Mouse (Mus musculus) adrenal gland, postnatal 4 days (tissue): ENCODE measurements around the gene Srek1. TPM values are rescaled to one million over a fixed set of nuclear protein-coding genes. Genes with fewer than 3 reads are reported as not detected.

Experiments
- DNase-seq, 2 experiments: peaks; one replicate each; pipeline ENCODE4 v3.0.0; 2021 to 2022; ENCODE audit warnings: low spot score in 2 of 2, mixed read lengths in 2 of 2
- total RNA-seq, 2 experiments: library from RNA; stranded (reverse); gene quantifications; 2 replicates each; pipeline ENCODE4 v1.2.3; 2021

Gene Srek1
- total RNA-seq, 2 experiments from 2014 or later = 88.8 to 95.9 TPM

DNA sequence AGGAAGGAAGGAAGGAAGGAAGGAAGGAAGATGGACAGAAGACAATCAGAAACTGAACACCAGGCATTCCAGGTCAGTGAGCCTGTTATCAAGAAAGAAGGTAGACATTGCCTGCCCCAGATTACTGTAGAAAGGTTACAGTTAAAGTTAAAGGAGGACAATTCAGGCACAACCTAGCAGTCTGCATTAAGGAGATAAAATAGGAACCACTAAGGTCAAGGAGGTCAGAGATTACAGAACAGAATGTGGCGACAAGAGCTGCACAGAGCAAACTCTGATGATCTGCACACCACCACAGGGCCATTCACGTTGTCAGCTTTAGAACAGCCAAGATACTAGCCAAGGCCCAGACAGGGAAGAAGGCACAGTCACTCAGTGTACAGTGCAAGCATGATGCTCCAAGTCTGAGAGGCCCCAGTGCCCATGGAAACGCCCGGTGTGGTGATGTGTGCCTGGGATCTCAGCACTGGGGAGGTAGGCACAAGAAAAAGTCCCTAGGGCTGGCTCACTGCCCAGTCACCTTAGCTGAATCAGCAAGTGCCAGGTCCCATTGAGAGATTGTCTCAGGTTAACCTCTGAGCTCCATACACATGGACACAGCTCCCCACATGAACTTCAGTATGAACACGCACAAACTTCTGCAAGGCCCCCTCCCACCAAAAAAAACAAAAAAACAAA lies 38.9 kb downstream of the Srek1 start:
- DNase-seq = no peak

DNA sequence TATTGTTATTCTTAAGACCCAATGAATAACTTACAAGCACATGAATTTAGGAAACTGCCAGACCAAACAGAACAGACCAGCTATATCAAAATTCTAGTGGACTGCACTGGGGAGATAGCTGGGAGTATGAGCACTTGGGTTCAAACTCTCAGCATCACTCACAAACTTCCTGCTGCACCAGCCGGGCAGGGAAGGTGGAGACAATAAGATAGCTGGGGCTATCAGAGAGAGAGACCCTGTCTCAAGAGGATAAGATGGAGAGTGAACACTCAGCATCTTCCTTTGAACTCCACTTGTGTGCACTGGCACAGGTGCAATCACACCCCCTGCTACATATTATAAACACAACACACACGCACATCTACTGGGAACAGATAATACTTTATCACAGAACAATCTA lies 47.5 kb downstream of the Srek1 start:
- DNase-seq = no peak

DNA sequence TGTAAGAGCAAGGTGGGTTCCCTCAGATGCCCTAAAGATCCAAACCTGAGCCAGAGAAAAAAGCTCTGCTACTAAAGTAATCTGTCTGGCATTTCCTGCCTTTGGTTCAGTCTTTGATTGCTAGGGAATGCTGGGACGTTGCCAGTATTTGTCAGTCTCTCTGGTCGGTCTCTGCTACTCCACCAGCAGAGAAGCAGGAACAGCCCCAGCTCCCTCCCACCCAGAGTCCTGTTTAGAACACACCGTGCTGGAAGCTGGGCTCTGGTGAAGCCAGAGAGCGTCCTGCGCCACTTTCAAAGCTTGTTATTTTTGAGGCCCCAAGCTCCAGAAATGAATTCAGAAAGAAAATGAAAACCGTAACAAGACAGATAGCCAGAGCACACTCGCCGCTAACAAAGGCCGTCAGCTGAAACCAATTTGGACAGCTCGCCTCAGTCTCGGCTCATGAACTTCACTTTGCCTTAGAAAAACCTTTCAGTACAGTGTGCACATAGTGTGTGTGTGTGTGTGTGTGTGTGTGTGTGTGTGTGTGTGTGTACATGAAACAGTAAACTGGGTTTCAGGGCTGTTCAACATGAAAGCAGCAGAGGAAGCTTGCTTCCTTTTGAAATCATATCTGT lies 62.9 kb downstream of the Srek1 start:
- DNase-seq = no peak

DNA sequence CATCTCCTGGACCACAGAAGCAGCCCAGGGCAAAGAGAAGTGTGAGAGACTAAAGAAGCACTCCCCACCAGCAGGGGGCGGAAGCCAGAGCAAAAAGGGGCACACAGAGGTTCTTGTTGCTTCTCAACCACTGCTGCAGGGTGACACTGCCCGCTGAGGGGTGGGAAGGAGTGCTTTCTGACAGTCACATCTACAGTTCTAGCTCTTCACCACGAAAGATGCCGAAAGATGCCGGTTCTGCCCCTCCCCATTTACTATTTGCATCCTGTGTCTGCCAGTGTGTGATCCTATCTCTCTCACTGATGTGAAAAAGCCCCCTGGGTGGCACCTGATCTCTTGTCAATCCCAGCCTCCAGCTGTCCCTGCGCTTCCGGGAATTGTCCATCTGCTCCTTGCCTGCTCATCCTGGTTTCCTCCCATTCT lies 64.0 kb downstream of the Srek1 start:
- no peak for DNase-seq

DNA sequence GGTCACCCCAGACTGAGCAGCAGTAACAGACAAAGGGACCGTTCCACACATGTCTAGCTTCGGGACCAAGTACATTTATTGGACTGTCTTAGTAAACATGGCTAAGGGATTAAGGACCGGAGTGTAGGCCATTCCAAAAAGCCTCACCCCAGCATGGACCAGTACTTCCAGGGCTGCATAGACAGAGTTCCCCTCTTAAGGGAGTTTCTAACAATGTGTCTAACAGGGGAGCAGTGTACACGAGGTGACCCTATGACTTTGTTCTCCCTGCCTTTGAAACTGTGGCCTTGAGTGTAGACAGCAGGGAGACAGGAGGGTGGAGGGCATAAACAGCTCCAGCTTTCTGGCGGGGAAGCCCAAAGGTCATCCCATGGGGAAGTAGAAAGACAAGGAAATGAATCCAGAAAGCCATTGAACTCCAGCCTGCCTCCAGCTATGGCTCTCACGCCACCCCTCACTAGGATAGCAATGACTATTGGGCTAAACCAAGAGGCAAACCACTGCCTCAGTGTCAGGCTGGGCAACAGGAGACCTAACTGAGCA lies 68.9 kb downstream of the Srek1 start:
- no peak for DNase-seq

DNA sequence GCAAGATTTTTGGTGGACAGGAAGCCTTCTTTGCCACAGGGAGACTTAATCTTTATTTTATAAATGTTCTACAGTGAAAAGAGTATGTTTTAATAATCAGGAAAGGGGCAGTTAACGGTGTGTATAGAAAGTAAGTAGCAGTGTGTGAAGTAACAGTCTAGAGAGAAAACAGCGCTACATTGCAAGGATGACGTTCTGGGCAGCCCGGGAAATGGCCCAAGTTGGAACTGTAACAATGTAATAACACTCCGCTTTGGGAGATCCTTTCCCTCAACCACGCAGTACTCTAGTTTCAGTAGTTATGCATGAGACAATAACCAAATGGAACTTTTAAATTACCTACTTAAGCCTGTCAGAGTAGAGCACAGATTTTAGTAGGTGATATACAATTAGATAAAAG lies 70.6 kb downstream of the Srek1 start:
- no peak for DNase-seq

DNA sequence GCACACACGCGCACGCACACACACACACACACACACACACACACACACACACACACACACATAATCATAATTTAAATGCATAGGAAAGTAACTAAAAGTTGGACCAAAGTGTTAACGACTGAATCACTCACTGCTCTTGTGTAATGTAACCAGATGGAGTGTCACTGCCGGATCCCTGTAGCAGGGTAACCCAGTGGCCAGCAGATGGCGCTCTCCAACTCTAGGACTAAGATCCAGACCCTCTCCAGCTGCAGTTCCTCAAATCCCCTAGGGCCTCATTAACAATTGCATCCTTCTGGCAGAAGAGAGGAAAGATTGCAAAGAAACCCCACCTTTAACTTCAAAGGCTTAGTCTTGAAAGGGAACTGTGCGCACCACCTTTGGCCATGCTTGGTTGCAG lies 71.0 kb downstream of the Srek1 start:
- peak; percentile 32 to 61 for DNase-seq

DNA sequence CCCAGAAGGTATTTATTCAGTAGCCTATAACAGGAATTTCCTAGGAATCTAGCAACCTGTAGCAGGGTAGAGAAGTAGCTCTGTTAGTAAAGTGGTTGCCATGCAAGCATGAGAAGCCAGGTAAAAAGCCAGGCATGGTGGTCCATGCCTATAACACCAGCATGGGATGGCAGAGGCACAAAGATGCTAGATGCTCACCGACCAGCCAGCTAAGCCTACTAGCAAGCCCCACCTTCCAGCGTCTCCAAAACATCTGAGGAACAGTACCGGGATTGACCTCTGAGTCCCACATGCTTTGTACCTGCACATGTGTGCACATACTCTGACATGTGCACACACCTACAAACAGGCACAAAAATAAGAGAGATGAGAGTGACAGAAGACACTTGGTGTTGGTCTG lies 72.1 kb downstream of the Srek1 start:
- DNase-seq = no peak

DNA sequence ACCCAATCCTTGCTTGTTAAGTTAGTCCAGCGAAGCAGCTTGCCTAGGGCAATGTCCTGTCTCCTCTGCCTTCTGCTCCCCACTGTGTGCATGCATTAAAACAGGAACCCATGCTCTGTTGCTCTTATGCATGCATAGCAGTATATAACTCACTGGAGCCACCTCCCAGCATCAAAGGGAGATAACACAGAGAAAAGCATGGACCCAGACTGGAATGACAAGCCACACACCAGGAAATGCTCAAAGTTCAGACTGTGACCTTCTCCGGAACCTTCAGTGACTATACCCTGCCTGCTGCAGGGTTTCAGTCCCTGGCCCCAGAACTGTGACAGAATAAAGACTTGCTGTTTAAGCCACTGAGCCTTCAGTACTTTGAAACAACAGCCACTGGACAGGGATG lies 73.7 kb downstream of the Srek1 start:
- no peak for DNase-seq

DNA sequence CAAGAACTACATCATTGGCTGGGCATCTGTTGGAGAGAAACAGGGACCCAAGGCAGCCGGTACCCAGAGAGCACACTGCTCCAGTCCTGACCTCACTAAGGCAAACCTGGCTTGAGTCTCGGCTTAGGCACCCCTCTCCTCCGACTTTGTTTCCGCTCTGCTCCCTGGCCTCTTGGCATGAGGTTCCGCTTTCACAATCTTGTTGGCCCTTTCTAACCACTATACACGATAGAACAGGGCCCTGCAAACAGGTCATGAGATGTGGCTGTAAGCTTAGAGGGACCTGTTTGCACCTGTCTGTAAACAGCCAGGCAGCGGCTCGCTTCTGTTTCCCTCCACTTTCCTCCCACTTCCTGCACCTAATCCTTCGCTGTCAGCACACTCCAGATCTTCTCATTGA lies 76.4 kb downstream of the Srek1 start:
- DNase-seq = no peak

DNA sequence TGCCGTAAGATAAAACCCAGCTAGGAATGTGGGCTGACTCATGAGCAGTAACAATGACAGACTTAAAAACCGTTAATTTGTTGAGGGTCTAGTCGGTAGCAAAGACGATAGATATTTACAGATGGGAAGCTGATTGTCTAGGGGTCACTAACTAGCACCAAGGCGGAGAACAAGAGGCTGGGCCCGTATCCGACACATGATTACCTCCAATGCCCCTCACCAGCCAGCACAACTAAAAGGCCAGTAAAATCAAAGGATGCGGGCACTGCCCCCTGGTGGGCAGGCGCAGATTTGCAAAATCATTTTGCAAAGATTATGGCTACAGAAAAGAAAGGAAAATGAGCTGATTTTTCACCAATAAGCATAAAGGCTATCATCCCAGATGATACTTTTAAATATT lies 78.2 kb downstream of the Srek1 start:
- peak in 1 of 2 experiments; percentile 18 for DNase-seq

DNA sequence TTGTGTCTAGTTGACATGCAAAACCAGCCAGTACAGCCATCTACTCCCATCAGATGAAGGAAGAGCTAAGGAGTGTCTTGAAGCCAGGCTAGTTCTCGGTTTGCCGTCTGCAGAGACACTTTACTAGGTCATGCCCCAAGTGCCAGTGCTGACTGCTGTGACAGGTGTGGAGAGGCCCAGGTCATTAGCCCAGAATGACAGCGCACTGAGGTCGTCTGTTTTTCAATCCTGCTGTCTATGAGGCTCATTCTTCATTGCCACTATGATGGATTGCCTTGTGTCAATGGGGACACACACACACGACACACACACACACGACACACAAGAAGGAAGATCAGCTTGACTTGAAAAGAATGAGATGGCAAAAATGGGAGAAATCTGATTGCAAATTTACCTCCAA lies 79.0 kb downstream of the Srek1 start:
- no peak for DNase-seq

Other genes starting within 250 kb of the Srek1 start
- 100 to 1,000 TPM; 114 to 128 TPM for gene Erbin, start 145.9 kb upstream of the Srek1 start, total RNA-seq